22 mouse cellular contexts compared by ENCODE assay signal in the genomic region with DNA sequence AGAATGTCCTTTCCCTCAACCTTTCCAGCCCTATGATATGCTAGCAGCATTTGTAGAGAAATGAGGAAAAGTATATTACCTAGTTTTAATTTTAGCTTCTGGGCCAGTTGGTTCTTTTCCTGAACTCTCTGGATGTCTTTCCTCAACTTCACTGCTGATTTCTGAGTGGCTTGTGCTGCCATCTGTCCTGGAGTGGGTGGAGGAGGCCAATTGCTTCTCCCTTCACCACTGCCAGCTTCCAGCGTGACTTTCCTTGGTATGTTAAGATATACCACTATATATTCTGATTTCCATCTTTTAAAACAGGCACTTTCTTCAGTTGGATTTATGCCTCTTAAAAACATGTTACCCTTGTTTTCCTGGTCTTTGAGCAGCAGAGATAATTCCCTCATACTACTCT. TPM values are rescaled to one million over a fixed set of nuclear protein-coding genes. Genes with fewer than 3 reads are reported as not detected.
A peak's percentile ranks its signal among the peaks of the same experiment; 100 is the strongest.
DNase-seq lines count a peak whose midpoint lies in the region; ATAC-seq lines count a peak whose summit lies in the region.
"Had no signal": no experiment of that assay in that cellular context is flagged by ENCODE, and none has a peak within 500 bp of the region (broad histone marks: within the 10 kb centered on the region; RNA-seq: fewer than 3 reads in every experiment).

No protein-coding gene starts in this region.

- DNase-seq in frontal cortex, postnatal 25 days (ENCODE audit: low spot score in 2 of 2) = no peak
- DNase-seq in limb, embryonic 11.5 days (ENCODE audit: low spot score) = peak; percentile 3
- no peak for DNase-seq in limb, embryonic 10.5 days (ENCODE audit: low spot score)
- no peak for DNase-seq in spleen, postnatal 14 days (ENCODE audit: low spot score in 2 of 2)
- DNase-seq: adrenal gland, adult 2 months; adrenal gland, postnatal 10 days; adrenal gland, postnatal 25 days; B cell, adult 2 months; cerebellum, adult 11-12 months; cerebellum, adult 2 months; cerebellum, adult 9-10 months; cerebellum, postnatal 10 days; cerebellum, postnatal 25 days; forebrain, postnatal 0 days had no signal

- no peaks in the 10 kb centered on the region for H3K36me3 ChIP-seq in limb, embryonic 11.5 days (ENCODE audit: control insufficient read depth, insufficient read depth, low read length)
- peaks cover 21% of the 10 kb centered on the region for H3K36me3 ChIP-seq in limb, embryonic 10.5 days
- H3K36me3 ChIP-seq: embryonic facial prominence, embryonic 12.5 days; forebrain, embryonic 15.5 days had no signal

- H3K27me3 ChIP-seq in limb, embryonic 11.5 days (ENCODE audit: control insufficient read depth, insufficient read depth, low read length) = no peaks in the 10 kb centered on the region
- H3K27me3 ChIP-seq in limb, embryonic 10.5 days (ENCODE audit: low read depth, poor library complexity, severe bottlenecking) = no peaks in the 10 kb centered on the region
- H3K27me3 ChIP-seq: CH12.LX; embryonic facial prominence, embryonic 12.5 days; forebrain, embryonic 13.5 days; forebrain, embryonic 15.5 days had no signal

- H3K4me2 ChIP-seq in limb, embryonic 11.5 days (ENCODE audit: low read depth, severe bottlenecking) = no peak overlapping the region
- H3K4me2 ChIP-seq: embryonic facial prominence, embryonic 12.5 days; forebrain, embryonic 13.5 days; forebrain, embryonic 15.5 days had no signal

- no peak overlapping the region for H3K9ac ChIP-seq in limb, embryonic 11.5 days (ENCODE audit: low read length)
- H3K9ac ChIP-seq: embryonic facial prominence, embryonic 12.5 days; forebrain, embryonic 13.5 days; forebrain, embryonic 15.5 days; forebrain, postnatal 0 days had no signal

- H3K9me3 ChIP-seq in limb, embryonic 11.5 days (ENCODE audit: control insufficient read depth, low read length) = no peaks in the 10 kb centered on the region
- no peaks in the 10 kb centered on the region for H3K9me3 ChIP-seq in limb, embryonic 10.5 days (replicated peaks)
- H3K9me3 ChIP-seq: embryonic facial prominence, embryonic 10.5 days; embryonic facial prominence, embryonic 12.5 days; forebrain, embryonic 13.5 days; forebrain, embryonic 15.5 days; G1E had no signal

- peak; percentile 89 for ATAC-seq in frontal cortex, adult (ENCODE audit: low TSS enrichment)
- no peak for ATAC-seq in limb, embryonic 11.5 days (ENCODE audit: insufficient number of reproducible peaks, low FRiP score, low TSS enrichment, low read depth)
- ATAC-seq: forebrain, embryonic 13.5 days; forebrain, embryonic 15.5 days; forebrain, postnatal 0 days had no signal

- no peaks in the 10 kb centered on the region for H3K4me1 ChIP-seq in limb, embryonic 11.5 days (ENCODE audit: control insufficient read depth, insufficient read depth, low read length)
- no peaks in the 10 kb centered on the region for H3K4me1 ChIP-seq in limb, embryonic 10.5 days
- H3K4me1 ChIP-seq: embryonic facial prominence, embryonic 10.5 days; embryonic facial prominence, embryonic 12.5 days; forebrain, embryonic 13.5 days; forebrain, embryonic 15.5 days had no signal

- H3K27ac ChIP-seq in limb, embryonic 11.5 days (replicated peaks; ENCODE audit: low read depth, low read length) = no peak overlapping the region
- H3K27ac ChIP-seq in limb, embryonic 10.5 days = no peak overlapping the region
- H3K27ac ChIP-seq: embryonic facial prominence, embryonic 10.5 days; embryonic facial prominence, embryonic 12.5 days; forebrain, embryonic 13.5 days; forebrain, embryonic 15.5 days had no signal

- H3K4me3 ChIP-seq in limb, embryonic 11.5 days (ENCODE audit: low read depth, low read length) = no peak overlapping the region
- H3K4me3 ChIP-seq in limb, embryonic 10.5 days = no peak overlapping the region
- H3K4me3 ChIP-seq: embryonic facial prominence, embryonic 10.5 days; embryonic facial prominence, embryonic 12.5 days; forebrain, embryonic 13.5 days; forebrain, embryonic 15.5 days had no signal

- WGBS in limb, embryonic 11.5 days = 91% methylated on average over 1 of the region's 1 CpGs
- 92% methylated on average over 1 of the region's 1 CpGs for WGBS in limb, embryonic 10.5 days

RNA-seq across cellular contexts. Expression of a gene that starts 17.2 kb away (rescaled TPM):
- polyA plus RNA-seq in limb, embryonic 11.5 days (2014; fragmentation: Nextera tagmentation; extraction: Ambion mirVana) = 0.11 TPM in 1 of 2 replicates, not detected in the other
- 0.09 and 0.16 TPM in 2 replicates for polyA plus RNA-seq in limb, embryonic 10.5 days (2016; fragmentation: Nextera tagmentation; extraction: Ambion mirVana)
- polyA plus RNA-seq: CD4-positive, CD25-positive, alpha-beta regulatory T cell, adult 4 months; G1E had no signal
